Mouse (Mus musculus) bone marrow macrophage, adult 2 months (primary cell): ENCODE measurements around the gene Slc38a1.

Source experiments
- CTCF ChIP-seq: IDR thresholded peaks from 2 replicates; pipeline ENCODE4 v1.5.1; 2012; ENCODE audit warnings: low read depth, mild to moderate bottlenecking, low read length, moderate library complexity
- POLR2A ChIP-seq: IDR thresholded peaks from 2 replicates; pipeline ENCODE4 v1.6.1; 2012; ENCODE audit warnings: mild to moderate bottlenecking, low read depth, low read length, borderline replicate concordance

- no peak for TF ChIP-seq CTCF
- no peak for TF ChIP-seq POLR2A
Measured at GRCm38 (mm10) chr15:96631107-96631718, 11.5 kb downstream of the Slc38a1 start.
